Mouse (Mus musculus) stomach, embryonic 15.5 days (tissue): ENCODE results near the gene Abat. TPM values are rescaled to one million over a fixed set of nuclear protein-coding genes. Genes with fewer than 3 reads are reported as not detected.

ENCODE experiments used
- ATAC-seq: fragments of 200-750 bp; cut with Nextera tagmentation; 2 replicates; pipeline ENCODE4 v1.8.0; 2017; ENCODE audit warnings: low read depth, moderate number of reproducible peaks, moderate TSS enrichment; ENCODE audit not compliant: insufficient read depth, low FRiP score
- H3K27ac ChIP-seq: fragments of 300-500 bp; sonication (generic); 2 replicates; pipeline ENCODE4 v1.5.1; 2015; ENCODE audit warnings: mild to moderate bottlenecking, inconsistent platforms
- H3K27me3 ChIP-seq: fragments of 300-500 bp; sonication (generic); replicated peaks from 2 replicates; pipeline ENCODE4 v1.6.1; 2015; ENCODE audit warnings: inconsistent platforms
- H3K36me3 ChIP-seq: fragments of 300-500 bp; sonication (generic); 2 replicates; pipeline ENCODE4 v1.6.1; 2015; ENCODE audit warnings: inconsistent platforms
- H3K4me1 ChIP-seq: fragments of 300-500 bp; sonication (generic); 2 replicates; pipeline ENCODE4 v1.6.1; 2015; ENCODE audit warnings: inconsistent platforms
- H3K4me2 ChIP-seq: fragments of 300-500 bp; sonication (generic); 2 replicates; pipeline ENCODE4 v1.6.1; 2015; ENCODE audit warnings: mild to moderate bottlenecking, inconsistent platforms
- H3K4me3 ChIP-seq: fragments of 300-500 bp; sonication (generic); replicated peaks from 2 replicates; pipeline ENCODE4 v1.5.1; 2015; ENCODE audit warnings: inconsistent platforms
- H3K9ac ChIP-seq: fragments of 300-500 bp; sonication (generic); 2 replicates; pipeline ENCODE4 v1.6.1; 2015; ENCODE audit warnings: inconsistent platforms
- H3K9me3 ChIP-seq: fragments of 300-500 bp; sonication (generic); 2 replicates; pipeline ENCODE4 v1.6.1; 2016; ENCODE audit warnings: inconsistent platforms
- WGBS: fragments of 180-500 bp; shearing (Covaris S2); methylation state at CpG from one replicate; pipeline ENCODE4 v1.1.7; 2015; 5-methylcytosine and 5-hydroxymethylcytosine counted together
- polyA plus RNA-seq: library from polyadenylated mRNA; unstranded; fragments of >200 nt; fragmentation: Nextera tagmentation; extraction: Ambion mirVana; gene quantifications from 2 replicates; pipeline ENCODE4 v1.2.1, GENCODE M21; 2015

The Abat gene
- polyA plus RNA-seq, 1 experiment from 2014 or later: 32.1 TPM

GRCm38 (mm10) chr16:8645546-8645945 lies 132.3 kb downstream of the Abat start:
- Histone ChIP-seq H3K9me3 (no peaks in the 10 kb centered on the region), H3K4me2 (no peak overlapping the region), H3K36me3 (peaks cover 52% of the 10 kb centered on the region), H3K9ac (no peak overlapping the region), H3K4me3 (no peak overlapping the region), H3K4me1 (no peaks in the 10 kb centered on the region), H3K27ac (no peak overlapping the region), H3K27me3 (no peaks in the 10 kb centered on the region)
- 77% methylated on average over 6 of the region's 6 CpGs for WGBS
- no peak for ATAC-seq

- ATAC-seq: no peak
- 95% methylated on average over 3 of the region's 3 CpGs for WGBS
- no peaks in the 10 kb centered on the region for H3K4me1 ChIP-seq
Measured at GRCm38 (mm10) chr16:8650007-8650406, 136.8 kb downstream of the Abat start.

GRCm38 (mm10) chr16:8655108-8655507 lies 141.9 kb downstream of the Abat start:
- Histone ChIP-seq H3K27ac (no peak overlapping the region), H3K9ac (no peak overlapping the region), H3K4me2 (no peak overlapping the region), H3K36me3 (peaks cover 59% of the 10 kb centered on the region), H3K4me1 (no peaks in the 10 kb centered on the region), H3K9me3 (no peaks in the 10 kb centered on the region), H3K27me3 (no peaks in the 10 kb centered on the region), H3K4me3 (no peak overlapping the region)
- 87% methylated on average over 6 of the region's 6 CpGs for WGBS
- ATAC-seq: no peak

More at GRCm38 (mm10) chr16:8650007-8650406, 136.8 kb downstream of the Abat start:
- Histone ChIP-seq H3K36me3 (peaks cover 68% of the 10 kb centered on the region), H3K9ac (no peak overlapping the region), H3K4me3 (no peak overlapping the region), H3K9me3 (no peaks in the 10 kb centered on the region), H3K4me2 (no peak overlapping the region), H3K27me3 (no peaks in the 10 kb centered on the region), H3K27ac (no peak overlapping the region)

- no peaks in the 10 kb centered on the region for H3K9me3 ChIP-seq
- H3K36me3 ChIP-seq: peaks cover 59% of the 10 kb centered on the region
- H3K4me3 ChIP-seq: no peak overlapping the region
- H3K4me1 ChIP-seq: no peaks in the 10 kb centered on the region
- H3K4me2 ChIP-seq: no peak overlapping the region
- ATAC-seq: no peak; the same call in 1 of the 2 replicates
- no peaks in the 10 kb centered on the region for H3K27me3 ChIP-seq
- no peak overlapping the region for H3K9ac ChIP-seq
- H3K27ac ChIP-seq: no peak overlapping the region
- 78% methylated on average over 9 of the region's 9 CpGs for WGBS
Measured at GRCm38 (mm10) chr16:8655599-8655998, 142.4 kb downstream of the Abat start.

- Histone ChIP-seq H3K9me3 (no peaks in the 10 kb centered on the region), H3K4me2 (no peak overlapping the region), H3K36me3 (peaks cover 62% of the 10 kb centered on the region), H3K4me1 (no peaks in the 10 kb centered on the region), H3K27ac (no peak overlapping the region), H3K4me3 (no peak overlapping the region), H3K9ac (no peak overlapping the region), H3K27me3 (no peaks in the 10 kb centered on the region)
- no peak for ATAC-seq
- WGBS: 69% methylated on average over 2 of the region's 2 CpGs
Measured at GRCm38 (mm10) chr16:8656256-8656655, 143.0 kb downstream of the Abat start.

GRCm38 (mm10) chr16:8658349-8658748 lies 145.1 kb downstream of the Abat start:
- no peak overlapping the region for H3K9ac ChIP-seq
- H3K4me2 ChIP-seq: no peak overlapping the region
- no peaks in the 10 kb centered on the region for H3K9me3 ChIP-seq
- H3K27me3 ChIP-seq: no peaks in the 10 kb centered on the region
- H3K4me1 ChIP-seq: no peaks in the 10 kb centered on the region
- no peak overlapping the region for H3K27ac ChIP-seq
- no peak overlapping the region for H3K4me3 ChIP-seq
- WGBS: 77% methylated on average over 4 of the region's 4 CpGs
- ATAC-seq: no peak
- H3K36me3 ChIP-seq: peaks cover 46% of the 10 kb centered on the region

- H3K36me3 ChIP-seq: peaks cover 43% of the 10 kb centered on the region
- no peaks in the 10 kb centered on the region for H3K4me1 ChIP-seq
- H3K9ac ChIP-seq: no peak overlapping the region
- 89% methylated on average over 4 of the region's 4 CpGs for WGBS
- H3K27ac ChIP-seq: no peak overlapping the region
- no peak overlapping the region for H3K4me2 ChIP-seq
- no peaks in the 10 kb centered on the region for H3K27me3 ChIP-seq
- ATAC-seq: no peak
- no peak overlapping the region for H3K4me3 ChIP-seq
- H3K9me3 ChIP-seq: no peaks in the 10 kb centered on the region
Measured at GRCm38 (mm10) chr16:8658764-8659163, 145.5 kb downstream of the Abat start.

GRCm38 (mm10) chr16:8663022-8663421 lies 149.8 kb downstream of the Abat start:
- Histone ChIP-seq H3K27me3 (no peaks in the 10 kb centered on the region), H3K27ac (no peak overlapping the region), H3K36me3 (peaks cover 17% of the 10 kb centered on the region; the same call in 1 of the 2 replicates), H3K4me2 (no peak overlapping the region), H3K9me3 (no peaks in the 10 kb centered on the region), H3K9ac (no peak overlapping the region), H3K4me3 (no peak overlapping the region), H3K4me1 (peaks cover 14% of the 10 kb centered on the region)
- WGBS: 44% methylated on average over 2 of the region's 2 CpGs
- no peak for ATAC-seq

GRCm38 (mm10) chr16:8663606-8664539 lies 150.6 kb downstream of the Abat start:
- 85% methylated on average over 24 of the region's 24 CpGs for WGBS
- Histone ChIP-seq H3K4me1 (peaks cover 22% of the 10 kb centered on the region), H3K9ac (no peak overlapping the region), H3K27me3 (no peaks in the 10 kb centered on the region), H3K9me3 (no peaks in the 10 kb centered on the region), H3K4me2 (no peak overlapping the region), H3K27ac (no peak overlapping the region), H3K36me3 (peaks cover 13% of the 10 kb centered on the region; the same call in 1 of the 2 replicates), H3K4me3 (no peak overlapping the region)
- no peak for ATAC-seq

- H3K9me3 ChIP-seq: no peaks in the 10 kb centered on the region
- no peaks in the 10 kb centered on the region for H3K27me3 ChIP-seq
- H3K27ac ChIP-seq: no peak overlapping the region
- H3K4me1 ChIP-seq: peaks cover 36% of the 10 kb centered on the region
- no peak overlapping the region for H3K4me2 ChIP-seq
- H3K36me3 ChIP-seq: peaks cover 6% of the 10 kb centered on the region; the same call in 1 of the 2 replicates
- no peak overlapping the region for H3K9ac ChIP-seq
- no peak for ATAC-seq
- WGBS: 80% methylated on average over 5 of the region's 5 CpGs
- no peak overlapping the region for H3K4me3 ChIP-seq
Measured at GRCm38 (mm10) chr16:8665367-8665766, 152.1 kb downstream of the Abat start.

- Histone ChIP-seq H3K27ac (no peak overlapping the region), H3K4me2 (no peak overlapping the region), H3K36me3 (peaks cover 2% of the 10 kb centered on the region; the same call in 1 of the 2 replicates), H3K4me1 (peaks cover 45% of the 10 kb centered on the region), H3K27me3 (no peaks in the 10 kb centered on the region), H3K4me3 (no peak overlapping the region), H3K9me3 (no peaks in the 10 kb centered on the region), H3K9ac (no peak overlapping the region)
- 44% methylated on average over 2 of the region's 2 CpGs for WGBS
- no peak for ATAC-seq
Measured at GRCm38 (mm10) chr16:8666452-8666851, 153.2 kb downstream of the Abat start.

GRCm38 (mm10) chr16:8667261-8667660 lies 154.0 kb downstream of the Abat start:
- Histone ChIP-seq H3K36me3 (no peaks in the 10 kb centered on the region), H3K4me2 (no peak overlapping the region), H3K9ac (no peak overlapping the region), H3K9me3 (no peaks in the 10 kb centered on the region), H3K4me1 (peaks cover 45% of the 10 kb centered on the region), H3K27me3 (no peaks in the 10 kb centered on the region), H3K4me3 (no peak overlapping the region), H3K27ac (no peak overlapping the region)
- WGBS: 71% methylated on average over 7 of the region's 7 CpGs
- ATAC-seq: no peak
